Mouse (Mus musculus): Measurements from ENCODE around the gene Krtap13-1. TPM values are rescaled to one million over a fixed set of nuclear protein-coding genes. Genes with fewer than 3 reads are reported as not detected.
A peak's percentile ranks its signal among the peaks of the same experiment; 100 is the strongest.
"Not testable (repeated sequence)": the region's sequence is repeated elsewhere in the genome, so short reads cannot be mapped to it uniquely, and the experiment has no call there.

Krtap13-1 gene
- polyA plus RNA-seq, 1 experiment from 2014 or later = not detected

DNA sequence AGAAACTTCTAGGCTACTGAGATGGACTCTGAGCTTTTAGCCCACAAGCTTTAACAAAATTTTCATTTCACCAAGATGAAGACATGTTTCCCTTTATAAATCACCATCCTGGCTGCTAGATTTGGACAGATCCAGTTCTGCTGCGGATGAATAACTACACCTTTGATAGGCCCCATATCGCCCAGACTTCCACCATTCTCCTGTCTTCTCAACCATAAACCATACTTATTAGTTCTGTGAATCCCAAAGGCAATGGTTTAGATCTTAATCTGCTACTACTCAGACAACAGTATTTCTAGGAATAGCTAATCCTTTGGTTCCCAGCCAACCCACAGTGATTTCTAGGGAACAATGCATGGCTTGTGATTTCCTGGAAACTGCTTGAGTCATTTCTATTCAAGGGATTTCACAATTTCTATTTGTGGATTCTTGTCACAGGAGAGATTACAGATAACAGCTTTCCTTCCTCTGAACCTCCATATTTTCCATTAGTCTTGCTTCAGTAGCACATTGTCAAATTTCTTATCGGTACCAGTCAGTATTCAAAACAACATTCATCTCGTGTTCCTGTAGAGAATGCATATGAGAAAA lies 16.2 kb downstream of the Krtap13-1 start:
- DNase-seq (ENCODE audit: low read depth, low spot score) (peak; percentile 20), ATAC-seq (no peak)
- POLR2A ChIA-PET = no interaction called here
- H3K27me3 ChIP-seq = peaks cover 17% of the 10 kb centered on the region
- CTCF ChIA-PET = no interaction called here
- TF ChIP-seq CTCF (IDR thresholded peaks at IDR 0.05) = no peak
- in situ Hi-C loops (cut with MboI; ENCODE audit: low pct_unique_long_range_greater_than_20kb) = no loop called here

DNA sequence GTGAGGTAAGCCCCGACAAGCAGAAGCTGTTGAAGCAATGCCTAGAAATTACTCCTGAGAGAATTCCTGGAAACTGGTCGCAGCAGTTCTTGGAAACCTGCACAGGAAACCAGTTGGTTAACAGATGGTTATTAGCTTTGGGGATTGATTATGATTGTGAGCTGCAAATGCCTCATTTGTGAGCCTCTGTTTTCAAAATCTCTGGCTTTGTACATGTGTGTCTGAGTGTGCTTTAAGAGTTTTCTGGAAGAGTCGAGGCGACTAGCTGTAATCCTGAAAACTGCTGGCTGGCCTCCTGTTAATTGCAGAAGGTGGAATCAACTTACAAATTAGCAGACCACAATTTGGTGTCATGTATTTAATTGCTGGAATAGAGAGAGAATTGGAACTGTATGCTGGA lies 19.3 kb downstream of the Krtap13-1 start:
- H3K27me3 ChIP-seq = peaks cover 23% of the 10 kb centered on the region
- in situ Hi-C loops (cut with MboI; ENCODE audit: low pct_unique_long_range_greater_than_20kb) = no loop called here
- ATAC-seq (no peak), DNase-seq (ENCODE audit: low read depth, low spot score) (no peak)
- ChIA-PET CTCF (interaction anchor here (1.7 kb wide), 1 partner anchor 9 kb away, joined by 4 read pairs; no protein-coding TSS in a partner anchor), POLR2A (no interaction called here)
- no peak for TF ChIP-seq CTCF (IDR thresholded peaks at IDR 0.05)

DNA sequence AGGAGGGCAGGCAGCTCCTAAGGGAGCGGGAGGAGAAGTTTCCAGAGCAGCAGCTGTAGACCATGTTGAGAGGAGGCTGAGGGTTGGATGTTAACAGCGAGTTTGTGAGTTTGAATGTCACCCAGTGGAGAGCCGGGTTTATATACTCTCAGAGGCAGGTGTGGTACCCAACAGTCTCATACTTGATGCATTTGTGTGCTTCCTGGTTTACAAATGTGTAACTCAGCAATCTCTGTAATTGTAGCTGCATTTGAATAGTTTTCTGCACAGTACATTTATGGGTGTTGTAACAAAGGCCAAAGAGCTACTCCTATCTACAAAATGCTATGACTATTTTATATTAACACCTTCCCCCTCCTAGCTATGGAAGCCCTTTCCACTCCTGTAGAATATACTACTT lies 22.9 kb downstream of the Krtap13-1 start, which contains the start of gene Krtap13:
Gene Krtap13 (minus strand): TSS at position 101 of the 400 bp plus-strand sequence.
- POLR2A ChIA-PET; DNase-seq (ENCODE audit: low read depth, low spot score); in situ Hi-C loops (cut with MboI; ENCODE audit: low pct_unique_long_range_greater_than_20kb); ATAC-seq; CTCF ChIA-PET: not testable (repeated sequence)
- peaks cover 25% of the 10 kb centered on the region for H3K27me3 ChIP-seq

DNA sequence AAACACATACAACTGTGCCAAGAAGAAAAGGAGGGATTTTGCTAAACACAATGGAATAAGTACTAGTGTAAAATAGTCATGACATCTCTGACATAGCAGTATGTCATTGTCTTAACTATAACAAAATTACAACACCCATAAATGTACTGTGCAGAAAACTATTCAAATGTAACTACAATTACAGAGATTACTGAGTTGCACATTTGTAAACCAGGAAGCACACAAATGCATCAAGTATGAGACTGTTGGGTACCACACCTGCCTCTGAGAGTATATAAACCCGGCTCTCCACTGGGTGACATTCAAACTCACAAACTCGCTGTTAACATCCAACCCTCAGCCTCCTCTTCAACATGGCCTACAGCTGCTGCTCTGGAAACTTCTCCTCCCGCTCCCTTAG lies 29.9 kb downstream of the Krtap13-1 start, which contains the start of gene 2310034C09Rik:
Gene 2310034C09Rik (plus strand): TSS at position 301 of the 400 bp plus-strand sequence.
- ATAC-seq; H3K27me3 ChIP-seq; DNase-seq (ENCODE audit: low read depth, low spot score); CTCF ChIA-PET; POLR2A ChIA-PET; in situ Hi-C loops (cut with MboI; ENCODE audit: low pct_unique_long_range_greater_than_20kb): not testable (repeated sequence)

DNA sequence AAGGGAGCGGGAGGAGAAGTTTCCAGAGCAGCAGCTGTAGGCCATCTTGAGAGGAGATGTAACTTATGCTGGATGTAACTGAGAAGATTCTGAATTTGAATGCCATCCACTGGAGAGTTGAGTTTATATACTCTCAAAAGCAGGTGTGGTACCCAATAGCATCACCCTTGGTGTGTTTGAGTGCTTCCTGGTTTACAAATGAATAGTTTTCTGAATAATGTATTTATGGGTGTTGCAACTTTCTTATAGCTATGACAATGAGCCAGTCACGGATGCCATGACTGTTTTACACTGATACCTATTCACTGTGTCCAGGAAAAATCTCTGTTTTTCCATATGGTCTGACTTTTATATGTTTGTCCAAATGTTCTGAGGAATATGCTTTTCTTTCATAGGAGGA lies 45.4 kb downstream of the Krtap13-1 start, which contains the start of gene 2310057N15Rik:
Gene 2310057N15Rik (minus strand): TSS at position 101 of the 400 bp plus-strand sequence.
- no peaks in the 10 kb centered on the region for H3K27me3 ChIP-seq
- TF ChIP-seq CTCF (IDR thresholded peaks at IDR 0.05) = no peak
- ATAC-seq (no peak), DNase-seq (ENCODE audit: low read depth, low spot score) (no peak)
- POLR2A ChIA-PET = no interaction called here
- CTCF ChIA-PET = no interaction called here
- in situ Hi-C loops (cut with MboI; ENCODE audit: low pct_unique_long_range_greater_than_20kb) = no loop called here

DNA sequence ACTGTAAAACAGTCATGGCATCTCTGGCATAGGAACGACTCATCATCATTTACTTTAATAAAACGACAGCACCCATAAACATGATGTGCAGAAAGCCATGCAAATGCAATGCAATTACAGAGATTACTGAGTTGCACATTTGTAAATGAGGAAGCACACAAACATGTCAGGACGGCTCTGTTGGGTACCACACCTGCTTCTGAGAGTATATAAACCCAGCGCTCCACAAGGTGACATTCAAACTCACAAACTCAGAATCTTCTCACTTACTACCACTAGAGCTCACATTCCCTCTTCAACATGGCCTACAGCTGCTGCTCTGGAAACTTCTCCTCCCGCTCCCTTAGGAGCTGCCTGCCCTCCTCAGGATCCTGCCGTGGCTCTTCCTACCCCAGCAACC lies 48.9 kb downstream of the Krtap13-1 start, which contains the start of gene Gm5965:
Gene Gm5965 (plus strand): TSS at position 301 of the 400 bp plus-strand sequence.
- ChIA-PET POLR2A (no interaction called here), CTCF (no interaction called here)
- no peaks in the 10 kb centered on the region for H3K27me3 ChIP-seq
- no peak for TF ChIP-seq CTCF (IDR thresholded peaks at IDR 0.05)
- no peak for DNase-seq (ENCODE audit: low read depth, low spot score)
- in situ Hi-C loops (cut with MboI; ENCODE audit: low pct_unique_long_range_greater_than_20kb) = no loop called here
- ATAC-seq = no peak

Other genes starting within 250 kb of the Krtap13-1 start
- gene Cldn17, start 221.9 kb upstream of the Krtap13-1 start, polyA plus RNA-seq (2021) = not detected
- gene Cldn8, start 165.7 kb upstream of the Krtap13-1 start, polyA plus RNA-seq (2021) = 0.08 TPM
- not detected for gene Krtap24-1, start 116.6 kb upstream of the Krtap13-1 start, polyA plus RNA-seq (2021)
- gene 2310079G19Rik, start 101.2 kb upstream of the Krtap13-1 start, polyA plus RNA-seq (2021) = not detected
- not detected for gene Krtap26-1, start 81.1 kb upstream of the Krtap13-1 start, polyA plus RNA-seq (2021)
- gene Krtap27-1, start 57.2 kb upstream of the Krtap13-1 start, polyA plus RNA-seq (2021) = not detected
- gene 2310061N02Rik, start 20.9 kb upstream of the Krtap13-1 start, polyA plus RNA-seq (2021) = not detected
- not detected for gene Krtap13, start 22.8 kb downstream of the Krtap13-1 start, polyA plus RNA-seq (2021)
- not detected for gene 2310034C09Rik, start 30.0 kb downstream of the Krtap13-1 start, polyA plus RNA-seq (2021)
- gene 2310057N15Rik, start 45.3 kb downstream of the Krtap13-1 start, polyA plus RNA-seq (2021) = not detected
- gene Gm5965, start 49.0 kb downstream of the Krtap13-1 start, polyA plus RNA-seq (2021) = not detected
- gene Gm20741, start 83.4 kb downstream of the Krtap13-1 start, polyA plus RNA-seq (2021) = not detected
- not detected for gene Krtap15, start 91.4 kb downstream of the Krtap13-1 start, polyA plus RNA-seq (2021)
- gene Krtap14, start 97.3 kb downstream of the Krtap13-1 start, polyA plus RNA-seq (2021) = not detected
- gene Krtap19-1, start 140.5 kb downstream of the Krtap13-1 start, polyA plus RNA-seq (2021) = not detected
- not detected for gene Krtap19-2, start 145.4 kb downstream of the Krtap13-1 start, polyA plus RNA-seq (2021)
- gene Krtap19-3, start 149.2 kb downstream of the Krtap13-1 start, polyA plus RNA-seq (2021) = not detected
- not detected for gene Krtap19-4, start 156.2 kb downstream of the Krtap13-1 start, polyA plus RNA-seq (2021)
- gene Krtap19-5, start 167.6 kb downstream of the Krtap13-1 start, polyA plus RNA-seq (2021) = not detected
- gene Krtap19-9b, start 203.4 kb downstream of the Krtap13-1 start, polyA plus RNA-seq (2021) = not detected
- gene Krtap16-3, start 234.0 kb downstream of the Krtap13-1 start, polyA plus RNA-seq (2021) = not detected

Measured in Patski (cell line).